Mouse (Mus musculus): ENCODE measurements around the gene Sypl2.
A peak's percentile ranks its signal among the peaks of the same experiment; 100 is the strongest.

The Sypl2 gene

DNA sequence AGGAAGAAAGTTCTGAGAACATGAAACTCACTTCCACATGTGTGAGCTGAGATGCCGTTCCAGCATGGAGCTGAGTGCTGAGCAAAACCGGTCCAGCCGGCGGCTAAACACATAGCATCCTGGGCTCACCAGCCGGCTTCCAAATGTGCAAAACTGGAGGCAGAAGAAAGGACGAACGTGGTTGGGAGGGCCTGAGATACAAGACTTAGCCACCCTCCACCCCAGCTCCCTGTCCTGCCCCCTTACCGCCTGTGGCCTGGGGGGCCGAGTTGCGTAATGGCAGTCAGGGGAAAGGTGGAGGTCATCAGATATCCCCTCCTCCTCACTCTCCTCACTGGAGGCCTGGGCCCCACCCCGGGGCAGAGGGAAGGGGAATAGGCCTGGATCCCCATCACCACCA is 22.0 kb downstream of the Sypl2 start:
- no peak for DNase-seq

- peak; percentile 70 for DNase-seq
These were observed 22.7 kb downstream of the Sypl2 start for GRCm38 (mm10) chr3:108203621-108204325.

GRCm38 (mm10) chr3:108203212-108203611 is 23.2 kb downstream of the Sypl2 start:
- DNase-seq = no peak

DNA sequence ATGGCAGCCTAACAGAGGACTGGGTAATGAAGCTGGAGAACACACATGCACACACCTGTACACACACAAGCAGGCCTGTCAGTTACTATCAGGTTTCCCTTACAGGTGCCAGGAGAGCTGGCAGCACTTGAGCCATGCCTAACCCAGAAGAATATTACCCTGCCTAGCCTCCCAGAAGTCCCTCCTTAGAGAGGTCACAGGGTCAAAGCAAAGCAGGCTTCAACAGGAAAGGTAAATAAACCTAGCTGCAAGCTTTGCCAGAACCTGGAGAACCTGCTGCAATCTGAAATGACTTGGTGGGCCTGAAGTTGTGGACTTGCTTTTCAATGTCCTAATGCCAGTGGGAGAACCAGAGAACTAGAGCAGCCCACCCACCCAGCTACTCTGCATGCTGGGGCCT is 23.9 kb downstream of the Sypl2 start:
- DNase-seq = no peak

DNA sequence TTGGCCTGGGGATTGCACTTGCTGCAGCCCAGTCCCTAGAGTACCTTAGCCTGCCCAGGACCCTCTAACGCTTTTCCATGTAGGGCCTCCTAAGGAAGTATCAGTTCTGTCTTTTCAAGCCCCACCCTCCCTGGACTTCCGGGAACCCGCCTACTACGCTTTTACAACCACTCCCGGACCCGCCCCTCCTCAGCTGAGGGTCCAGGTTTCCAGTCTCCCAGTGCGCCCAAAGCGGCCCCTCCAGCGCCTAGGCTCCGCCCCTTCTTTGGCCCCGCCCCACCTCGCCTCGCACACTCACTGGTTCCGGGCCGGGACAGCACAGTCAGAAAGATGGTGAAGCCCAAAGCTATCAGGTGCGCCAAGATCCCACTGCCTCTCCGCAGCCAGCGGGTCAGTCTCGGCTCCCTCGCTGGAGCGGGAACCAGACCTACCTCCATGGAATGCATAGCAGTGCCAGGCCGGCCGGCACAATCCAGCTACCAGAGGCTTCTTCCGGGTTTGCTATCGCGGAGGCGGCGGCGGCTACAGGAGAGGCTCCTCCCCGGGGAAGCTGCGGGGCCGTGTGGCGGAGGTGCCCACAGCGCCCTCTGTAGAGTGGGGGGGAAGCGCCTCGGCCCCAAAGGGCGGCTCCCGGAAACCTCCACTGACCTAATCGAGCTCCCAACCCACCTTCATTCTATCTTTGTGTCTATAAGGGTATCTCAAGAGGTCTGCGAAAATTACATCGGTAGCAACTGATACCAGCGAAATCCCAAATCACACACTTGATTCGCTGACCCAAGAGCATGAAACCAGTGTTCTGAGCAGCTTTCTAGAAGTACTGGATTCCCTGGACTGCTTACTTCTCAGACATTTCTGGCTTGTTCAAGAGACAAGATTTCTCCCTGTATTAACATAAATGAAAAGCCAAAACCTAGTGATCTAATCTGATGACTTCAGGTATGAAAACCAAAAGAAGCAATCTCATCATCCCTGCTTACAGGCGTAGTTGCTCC is 25.8 kb downstream of the Sypl2 start, which contains the start of gene Cyb561d1:
Gene Cyb561d1, minus strand, starts transcription at position 884 of the 995 bp plus-strand sequence.
- peak; percentile 93 for DNase-seq

DNA sequence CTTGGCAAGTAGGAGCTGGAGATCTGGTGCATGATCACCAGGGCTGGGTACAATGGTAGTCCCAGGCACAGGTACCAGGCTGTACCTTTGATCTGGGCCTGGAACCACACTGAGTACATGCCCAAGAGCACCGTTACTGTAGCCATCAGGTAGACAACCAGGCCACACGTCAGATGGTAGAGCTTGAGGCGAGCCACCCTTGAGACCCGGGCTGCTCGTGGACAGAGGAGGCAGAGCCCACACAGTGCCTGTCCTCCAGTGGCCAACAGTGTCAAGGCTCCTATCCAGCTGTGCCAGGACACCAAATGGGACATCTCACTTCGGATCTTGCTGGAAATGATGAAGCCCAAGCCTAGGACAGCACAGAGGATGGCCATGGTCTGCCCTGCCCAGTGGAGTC is 27.2 kb downstream of the Sypl2 start:
- DNase-seq = no peak

GRCm38 (mm10) chr3:108197066-108197497 is 29.4 kb downstream of the Sypl2 start:
- peak; percentile 88 for DNase-seq

DNA sequence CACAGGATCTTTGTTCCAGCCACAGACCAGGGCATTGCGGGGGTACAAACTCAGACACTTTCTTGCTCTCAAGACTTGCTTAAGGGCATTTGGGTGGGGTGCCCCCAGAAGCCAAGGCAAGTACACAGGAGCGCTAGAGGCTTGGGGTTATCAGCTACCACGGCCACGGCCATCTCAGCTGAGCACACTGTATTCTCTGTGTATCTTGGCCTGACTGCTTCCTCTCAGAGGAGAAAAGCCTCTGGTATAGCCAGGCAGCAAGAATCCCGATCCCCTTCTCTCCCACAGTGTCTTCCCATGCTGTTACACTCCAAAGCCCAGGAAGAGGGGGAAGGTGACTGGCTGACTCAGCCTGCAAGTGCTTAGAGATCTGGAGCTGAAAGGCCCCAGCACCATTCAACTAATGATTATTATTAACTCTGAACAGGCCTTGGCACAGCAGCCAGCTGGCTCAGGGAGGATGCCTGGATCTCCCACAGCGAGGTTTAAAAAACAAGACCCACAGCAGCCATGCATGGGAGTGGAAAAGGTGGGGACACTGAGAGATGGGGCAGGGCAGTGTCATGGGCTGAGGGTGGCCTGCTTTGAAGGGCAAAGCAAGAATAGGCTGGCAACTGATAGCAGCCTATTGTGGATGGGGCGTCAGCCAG is 30.4 kb downstream of the Sypl2 start:
- peak; percentile 85 for DNase-seq

- no peak for DNase-seq
These were observed 31.2 kb downstream of the Sypl2 start for GRCm38 (mm10) chr3:108195287-108195686.

GRCm38 (mm10) chr3:108193686-108194085 is 32.8 kb downstream of the Sypl2 start:
- no peak for DNase-seq

DNA sequence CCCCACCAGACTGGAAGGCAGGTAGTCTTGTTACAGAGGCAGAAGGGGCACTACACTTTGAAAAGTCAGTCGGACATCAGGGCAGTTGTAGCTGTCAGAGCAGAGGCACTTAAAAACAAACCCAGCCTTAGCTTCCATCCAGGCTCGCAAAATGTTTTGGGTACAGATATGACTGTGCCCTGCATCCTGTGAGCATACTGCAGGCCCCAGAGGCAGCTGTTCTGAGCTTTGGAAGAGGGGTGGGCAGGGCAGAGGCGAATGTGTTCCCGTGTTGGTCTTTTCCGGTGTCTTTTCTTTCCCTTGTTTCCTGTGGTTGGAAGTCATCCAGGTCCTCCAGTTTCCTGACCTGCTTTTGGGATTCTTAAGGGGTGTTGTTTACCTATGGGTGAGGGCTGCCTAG is 36.6 kb downstream of the Sypl2 start:
- no peak for DNase-seq

- DNase-seq = no peak
These were observed 37.5 kb downstream of the Sypl2 start for GRCm38 (mm10) chr3:108188716-108189490.

GRCm38 (mm10) chr3:108187111-108187795 is 39.2 kb downstream of the Sypl2 start:
- peak; percentile 25 for DNase-seq

DNA sequence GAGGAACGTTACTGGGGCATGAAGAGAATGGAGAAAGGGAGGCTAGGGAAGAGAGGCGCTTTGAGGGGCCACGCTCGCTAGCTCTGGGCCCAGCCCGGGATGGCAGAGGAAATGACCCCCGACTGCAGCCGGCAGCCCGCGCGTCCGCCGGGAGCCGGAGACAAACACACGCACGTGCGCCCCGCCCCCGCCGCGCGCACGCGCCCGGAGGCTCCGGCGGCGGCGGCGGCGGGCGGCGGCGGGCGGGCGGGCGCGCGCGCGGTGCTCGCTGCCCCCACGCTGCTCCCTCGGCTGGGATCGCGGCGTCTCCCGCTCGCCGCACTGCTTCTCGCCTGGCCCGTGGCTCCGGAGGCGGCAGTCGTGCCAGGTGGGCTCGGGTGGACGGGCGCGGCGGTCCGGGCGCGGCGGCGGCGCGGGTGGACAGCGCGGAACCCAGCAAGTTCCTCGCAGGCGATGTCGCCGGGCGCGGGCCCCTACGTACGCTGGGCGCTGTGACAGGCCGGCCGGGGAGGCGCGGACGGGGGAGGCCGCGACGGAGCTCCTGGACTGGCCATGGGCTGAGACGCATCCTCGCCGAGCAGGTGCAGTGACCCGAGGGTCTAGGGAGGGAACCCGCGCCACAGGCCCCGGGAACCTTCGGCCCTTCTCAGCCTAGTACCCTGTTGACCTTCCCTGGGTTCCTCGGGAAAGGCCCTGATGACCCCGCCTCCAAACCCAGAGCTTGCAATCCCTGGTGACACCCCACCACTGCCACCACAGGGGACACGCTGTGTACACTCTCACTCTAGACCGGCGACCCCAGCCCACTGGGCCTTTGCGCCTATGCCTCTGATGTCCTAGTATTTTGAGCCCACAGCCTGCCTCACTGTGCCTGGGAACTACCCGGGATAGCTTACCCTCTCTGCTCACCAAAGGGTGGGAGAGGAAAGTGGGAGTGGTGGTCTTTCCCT is 40.1 kb downstream of the Sypl2 start, which contains the start of gene Amigo1:
Gene Amigo1, plus strand, starts transcription at position 238 of the 950 bp plus-strand sequence.
- DNase-seq = no peak

- DNase-seq = no peak
These were observed 40.9 kb downstream of the Sypl2 start for GRCm38 (mm10) chr3:108185460-108186097.

- DNase-seq = no peak
These were observed 41.7 kb downstream of the Sypl2 start for GRCm38 (mm10) chr3:108184742-108185141.

- DNase-seq = no peak
These were observed 45.9 kb downstream of the Sypl2 start for GRCm38 (mm10) chr3:108180514-108180913.

DNA sequence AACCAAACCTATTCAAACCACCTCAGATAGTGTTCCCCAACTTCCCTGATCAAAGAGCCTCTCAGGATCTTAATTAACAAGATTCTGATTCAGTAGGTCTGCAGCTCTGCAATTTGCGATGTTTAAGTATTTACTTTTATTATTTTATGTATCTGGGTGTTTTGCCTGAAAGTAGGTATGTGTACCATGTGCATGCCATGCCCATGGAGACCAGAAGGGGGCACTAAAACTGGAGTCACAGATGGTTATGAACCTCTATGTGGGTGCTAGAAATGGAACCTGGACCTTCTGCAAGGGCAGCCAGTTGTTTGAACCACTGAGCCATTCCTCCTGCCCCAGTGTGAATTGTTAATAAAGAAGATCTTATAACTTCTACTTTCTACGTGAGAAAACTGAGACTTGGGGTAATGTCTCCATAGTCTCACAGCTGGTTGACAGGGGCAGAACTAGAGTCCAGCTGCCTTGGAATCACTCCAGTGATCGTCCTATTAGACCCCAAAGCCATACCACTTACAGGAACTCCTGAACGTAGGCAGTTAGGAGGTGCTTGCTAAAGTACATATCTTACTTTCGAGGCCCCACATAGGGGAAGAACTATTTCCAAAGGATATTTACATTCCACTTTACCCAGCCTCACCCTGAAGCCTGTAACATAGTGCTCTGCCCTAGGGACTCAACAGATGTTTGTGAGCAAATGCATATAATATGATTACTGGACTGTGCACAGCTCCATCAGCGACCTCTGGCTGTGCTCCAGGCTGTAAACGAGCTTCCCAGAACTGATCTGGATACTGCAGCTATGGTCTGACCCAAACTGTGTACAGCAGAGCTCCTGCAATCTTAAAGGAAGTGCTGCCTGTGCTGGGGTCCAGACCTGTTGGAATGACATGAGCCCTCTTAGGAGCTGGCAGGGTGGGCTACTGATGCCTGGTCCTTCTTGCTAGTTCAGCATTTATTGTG is 47.4 kb downstream of the Sypl2 start:
- DNase-seq = no peak
